Mouse (Mus musculus) gastrocnemius, postnatal 10 days (tissue): Measurements from ENCODE around the gene Tmem136. TPM values are rescaled to one million over a fixed set of nuclear protein-coding genes. Genes with fewer than 3 reads are reported as not detected.

Experiments used
- DNase-seq: peaks from one replicate; pipeline ENCODE4 v3.0.0; 2021; ENCODE audit warnings: mixed read lengths
- total RNA-seq, 2 experiments: library from RNA; stranded (reverse); gene quantifications; 2 replicates each; pipeline ENCODE4 v1.2.3; 2021

Tmem136 gene
- total RNA-seq, 2 experiments from 2014 or later: 1.3 to 3.0 TPM

DNA sequence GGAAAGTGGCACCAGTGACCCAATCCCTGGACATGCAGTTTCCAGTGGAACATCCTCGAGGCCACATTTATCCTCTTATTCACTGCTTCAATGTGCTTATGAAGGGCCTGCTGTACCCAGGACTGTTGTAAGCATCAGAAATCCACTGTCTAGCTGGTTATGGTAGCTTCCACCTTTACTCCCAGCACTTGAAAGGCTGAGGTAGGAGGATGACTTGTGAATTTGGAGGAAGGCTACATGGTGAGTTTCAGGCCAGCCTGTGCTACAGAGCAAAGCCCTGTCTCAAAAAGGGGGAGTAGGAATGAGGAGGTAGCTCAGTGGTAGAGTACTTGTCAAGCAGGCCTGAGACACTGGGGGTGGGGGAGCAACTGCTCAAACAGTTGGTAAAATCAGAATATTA, 8.3 kb downstream of the Tmem136 start:
- DNase-seq: no peak

DNA sequence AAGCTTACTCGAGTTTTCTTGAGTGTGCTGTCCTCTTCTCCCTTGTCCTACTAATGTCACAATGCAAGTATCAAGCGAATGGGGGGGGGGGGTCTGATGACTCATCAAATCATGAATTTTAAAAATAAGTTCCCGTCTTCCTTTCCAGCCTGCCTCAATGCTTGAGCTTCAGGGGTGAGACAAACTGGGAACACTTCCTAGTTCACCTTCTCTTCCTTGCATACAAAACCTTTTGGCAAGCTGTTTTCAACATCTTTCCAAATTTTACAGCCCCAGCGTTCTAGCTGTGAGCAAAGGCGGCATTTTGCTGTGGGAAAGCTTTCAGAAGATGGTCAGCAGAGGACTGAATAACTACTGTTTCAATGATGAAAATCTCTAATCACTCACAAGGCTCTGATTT, 8.8 kb downstream of the Tmem136 start:
- no peak for DNase-seq

DNA sequence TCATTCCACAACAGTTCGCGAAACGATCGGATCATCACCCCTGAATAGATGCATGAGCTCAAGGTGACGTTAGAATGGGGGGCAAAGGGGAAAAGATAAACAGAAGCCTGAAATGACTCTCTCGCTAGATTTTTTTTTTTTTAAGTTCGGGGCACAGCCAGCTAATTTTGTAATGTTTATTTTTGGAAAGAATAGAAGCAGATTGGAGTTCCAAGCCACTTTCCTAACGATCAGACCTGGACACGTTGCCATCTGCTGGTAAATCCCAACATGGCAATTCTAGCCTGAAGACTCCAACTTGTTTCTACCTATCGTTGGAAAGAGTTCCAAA, 9.2 kb downstream of the Tmem136 start, which contains the start of gene Arhgef12:
Gene Arhgef12 (minus strand): TSS at position 53 of the 331 bp plus-strand sequence.
- peak; percentile 26 for DNase-seq

DNA sequence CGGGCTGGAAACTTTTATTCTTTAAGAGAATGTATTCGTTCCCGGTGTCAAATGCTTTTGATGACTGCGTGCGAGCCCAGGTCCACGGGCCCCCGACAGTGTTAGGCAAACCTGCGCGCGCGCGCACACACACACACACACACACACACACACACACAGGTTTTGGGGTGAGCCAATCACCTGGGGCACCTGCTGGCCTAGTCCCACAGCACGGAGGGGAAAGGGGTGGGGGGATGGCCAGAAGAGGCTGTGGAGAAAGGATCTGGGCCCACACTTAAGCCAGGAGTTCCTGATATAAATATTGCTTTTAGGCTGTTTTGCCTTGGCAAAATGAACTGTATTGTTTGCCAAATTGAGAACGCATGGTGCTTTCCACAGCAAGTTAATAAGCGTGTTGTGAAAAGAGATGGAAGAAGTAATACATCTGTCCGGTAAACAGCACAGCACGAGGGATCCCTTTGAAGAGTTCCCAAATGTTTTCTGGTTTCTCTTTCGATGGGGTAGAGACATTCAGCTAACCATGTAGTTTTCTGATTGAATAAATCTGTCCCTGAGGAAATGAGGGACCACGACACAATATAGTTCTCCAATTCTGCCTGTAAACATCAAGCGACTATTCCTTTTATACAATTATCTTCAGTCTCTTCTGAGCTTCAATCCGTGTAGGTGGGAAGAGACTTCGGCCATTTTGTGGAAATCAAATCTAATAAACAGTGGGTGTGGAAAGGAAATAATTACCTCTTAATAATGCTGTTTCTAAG, 9.8 kb downstream of the Tmem136 start:
- peak; percentile 46 for DNase-seq

DNA sequence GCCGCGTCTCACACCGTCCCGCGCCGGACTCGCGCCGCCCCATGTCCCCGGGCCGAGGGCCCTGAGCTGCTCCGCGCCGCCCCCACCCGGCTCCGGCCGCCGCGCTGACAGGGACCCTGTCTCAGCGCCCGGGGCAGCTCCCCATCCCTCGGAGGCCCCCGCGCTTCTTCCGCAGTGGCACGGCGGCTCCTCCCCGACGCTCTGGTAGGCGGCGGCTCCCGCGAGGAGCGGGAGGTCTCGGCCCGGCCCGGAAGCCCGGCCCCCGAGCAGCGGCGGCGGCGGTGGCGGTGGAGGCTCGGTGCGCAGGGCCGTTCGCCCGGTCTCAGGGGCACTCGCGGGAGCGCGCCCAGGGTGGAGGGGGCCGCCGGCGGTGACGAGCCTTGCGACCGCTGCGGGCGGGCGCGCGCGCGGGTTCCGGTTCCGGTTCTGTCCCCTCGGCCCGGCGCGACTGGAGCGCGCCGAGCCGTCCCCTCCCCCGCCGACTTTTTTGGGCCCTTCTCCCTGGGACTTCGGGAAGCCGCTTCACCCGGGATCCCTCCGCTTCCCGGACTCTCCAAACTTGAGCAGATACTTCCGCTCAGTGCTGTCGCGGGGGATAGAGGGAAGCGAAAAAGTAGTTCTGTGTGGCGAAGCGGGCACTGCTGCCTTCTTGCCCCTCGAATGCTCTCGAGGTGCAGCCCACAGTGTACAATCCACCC, 10.6 kb downstream of the Tmem136 start:
- peak; percentile 95 for DNase-seq

DNA sequence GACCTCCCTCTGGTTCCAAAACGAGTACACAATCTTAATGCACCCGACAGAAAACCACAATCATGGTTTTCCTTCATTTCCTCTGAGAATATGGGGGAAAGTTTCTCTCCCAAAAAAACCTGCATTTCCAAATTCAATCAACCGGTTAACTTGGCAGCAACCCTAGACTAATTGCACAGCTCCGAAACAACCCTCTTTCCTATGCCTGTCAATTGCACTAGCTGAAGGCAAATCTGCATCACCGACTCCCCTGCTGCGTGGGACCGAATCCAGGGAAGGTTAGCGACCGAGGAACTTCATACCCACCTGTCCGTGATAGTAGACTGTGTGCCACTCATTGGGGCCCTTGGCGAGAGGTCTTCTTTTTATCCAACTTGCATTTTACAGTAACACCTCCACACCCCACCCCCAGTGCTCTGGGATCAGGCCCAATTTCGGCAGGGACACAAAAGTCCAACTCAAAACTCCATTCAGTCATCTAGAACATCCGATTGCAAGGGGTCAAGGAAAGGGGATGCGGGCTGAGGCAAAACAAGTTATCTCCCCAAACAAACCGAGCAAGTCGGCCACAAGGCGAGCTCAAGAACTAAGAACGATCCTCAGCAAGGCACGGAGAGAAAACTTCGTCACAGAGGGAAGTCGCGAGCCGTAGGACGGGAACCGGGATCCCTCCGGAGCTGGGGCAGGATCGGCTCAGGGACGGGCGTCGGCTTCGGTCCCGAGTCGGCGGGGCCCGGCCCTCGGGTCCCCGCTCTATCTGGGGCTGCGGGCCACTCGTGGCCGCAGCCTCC, 11.3 kb downstream of the Tmem136 start:
- DNase-seq: no peak

DNA sequence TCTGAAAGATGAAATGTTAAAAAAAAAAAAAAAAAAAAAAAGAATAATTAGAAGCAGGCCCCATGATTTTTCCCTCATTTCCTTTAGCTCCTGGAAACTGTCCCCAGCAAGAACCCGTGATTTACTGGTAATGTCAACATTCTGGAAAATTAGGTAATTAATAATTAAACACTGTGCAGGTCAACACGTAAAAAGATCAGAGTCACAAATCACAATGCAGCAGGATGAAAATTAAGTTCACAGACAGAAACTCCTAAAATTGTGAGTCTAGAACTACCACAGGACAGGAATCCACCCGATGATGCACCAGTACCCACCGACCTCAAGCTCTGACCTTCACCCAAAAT, 11.9 kb downstream of the Tmem136 start:
- DNase-seq: no peak

DNA sequence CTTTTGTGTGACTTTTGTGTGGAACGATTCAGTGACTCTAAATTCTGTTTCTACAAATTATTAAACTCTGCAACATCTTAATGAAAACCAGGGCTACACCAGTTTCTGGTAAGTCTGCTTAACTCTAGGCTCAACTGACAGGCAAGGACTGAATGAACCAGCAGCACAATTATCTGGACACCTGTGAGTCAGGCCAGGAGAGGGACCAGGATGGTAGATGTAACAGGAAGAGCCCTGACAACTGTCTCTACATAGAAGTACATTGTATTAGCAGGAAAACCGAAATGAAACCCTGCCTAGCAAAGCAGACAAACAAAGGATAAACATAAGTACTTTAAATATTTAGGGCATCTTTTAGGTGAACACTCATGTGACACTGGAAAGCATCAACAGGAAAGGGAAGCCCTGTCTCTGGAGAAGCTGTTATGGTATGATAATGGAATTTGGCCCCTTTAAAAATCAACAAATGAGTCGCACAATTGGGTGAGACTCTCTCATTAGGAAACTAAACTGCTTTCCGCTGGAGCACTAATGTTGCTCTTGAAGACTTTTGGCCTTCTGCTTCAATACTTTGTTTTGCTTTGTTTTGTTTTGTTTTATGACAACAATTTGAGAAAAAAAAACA, 12.6 kb downstream of the Tmem136 start:
- DNase-seq: no peak

DNA sequence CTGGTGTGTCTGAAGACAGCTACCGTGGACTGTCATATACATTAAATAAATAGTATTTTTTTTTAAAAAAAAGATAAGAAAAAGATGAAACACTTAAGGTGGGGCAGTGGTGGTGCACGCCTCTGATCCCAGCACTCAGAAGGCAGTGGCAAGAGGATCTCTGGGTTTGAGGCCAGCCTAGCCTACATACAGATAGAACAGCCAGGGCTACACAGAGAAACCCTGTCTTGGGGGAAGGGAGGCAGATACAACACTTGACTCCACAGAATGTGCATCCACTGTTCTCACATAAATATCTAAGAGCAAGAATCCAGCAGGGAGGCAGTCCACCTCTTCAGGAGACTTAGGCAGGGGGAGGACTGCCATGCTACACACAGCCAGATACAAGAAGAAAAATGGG, 13.4 kb downstream of the Tmem136 start:
- no peak for DNase-seq

DNA sequence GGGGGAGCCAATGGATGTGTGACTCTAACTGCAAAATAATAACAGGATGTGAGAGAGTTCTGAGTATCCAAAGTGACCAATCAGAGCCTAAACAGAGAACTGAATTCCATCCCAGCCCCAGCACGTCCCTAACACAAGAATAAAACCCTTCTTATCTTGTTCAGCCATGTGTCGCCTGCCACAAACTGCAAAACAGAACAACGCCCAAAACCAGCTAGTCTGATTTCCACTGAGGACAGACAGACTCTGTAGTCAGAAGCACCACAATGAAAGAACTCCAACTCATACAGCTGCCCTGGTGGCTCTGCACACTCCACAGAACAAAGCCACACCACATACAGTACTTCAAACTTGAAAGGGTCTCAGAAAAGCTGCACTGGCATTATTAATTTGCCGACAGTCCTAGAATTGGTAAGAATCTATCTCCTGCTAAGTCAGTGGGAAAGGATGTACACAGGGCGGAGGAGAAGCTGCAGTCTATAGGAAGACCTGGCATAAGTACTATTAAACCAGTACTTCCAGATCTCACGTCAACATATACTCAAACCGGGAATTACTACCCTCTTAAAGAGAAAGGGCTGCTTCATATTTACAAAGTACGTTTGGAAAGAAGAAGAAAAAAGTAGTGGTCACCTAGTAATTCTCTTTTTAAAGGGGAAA, 14.3 kb downstream of the Tmem136 start:
- DNase-seq: no peak

DNA sequence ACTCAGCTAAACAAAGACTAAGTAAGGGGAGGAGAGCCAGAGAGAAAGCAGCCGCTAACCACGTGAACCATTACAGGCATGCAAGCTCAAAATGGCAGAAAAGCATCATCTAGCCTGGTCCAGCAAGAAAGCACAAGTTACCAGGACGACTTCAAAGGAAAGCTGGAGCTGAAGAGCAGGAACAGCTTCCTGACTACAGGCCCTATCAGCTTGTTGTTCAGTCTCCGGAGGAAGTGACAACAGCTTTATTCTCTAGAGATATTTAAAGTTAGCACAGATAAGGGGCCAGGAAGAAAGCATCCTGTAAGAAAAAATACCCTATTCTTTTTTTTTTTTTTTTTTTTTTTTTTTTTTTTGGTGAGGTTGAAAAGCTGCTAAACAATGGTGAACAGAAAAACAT, 17.4 kb downstream of the Tmem136 start:
- no peak for DNase-seq

DNA sequence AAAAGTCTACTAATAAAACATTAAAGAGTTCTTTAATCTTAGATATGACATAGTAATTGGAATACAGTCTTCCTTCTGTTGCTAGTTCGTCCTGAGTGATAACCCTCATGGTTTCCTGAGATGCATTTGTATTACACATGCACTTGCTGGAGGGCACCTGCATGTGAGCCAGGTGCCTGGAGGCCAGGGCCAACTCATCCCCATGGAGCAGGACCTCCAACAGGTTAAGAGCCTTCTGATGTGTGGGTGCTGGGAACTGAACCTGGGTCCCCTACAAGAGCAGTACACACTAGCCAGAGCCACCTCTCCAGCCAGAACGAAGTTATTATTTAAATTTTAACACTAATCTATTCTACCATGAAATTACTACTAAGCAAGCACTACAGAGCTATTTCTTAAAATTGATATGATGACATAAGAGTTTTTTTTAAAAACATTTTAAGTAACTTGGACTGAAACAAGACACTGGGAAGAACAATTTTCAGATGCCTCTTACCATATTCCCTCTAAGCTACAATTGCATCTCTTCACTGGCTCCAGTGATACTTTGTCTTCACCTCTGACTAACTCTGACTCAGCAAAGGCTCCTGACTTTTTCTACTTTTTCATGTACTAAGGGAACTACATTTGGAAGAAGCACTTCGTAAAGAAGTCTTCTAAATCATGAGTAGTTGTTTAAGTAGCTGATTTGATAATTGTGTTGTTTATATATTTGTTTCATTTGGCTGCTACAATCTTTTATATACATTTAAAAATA, 18.4 kb downstream of the Tmem136 start:
- no peak for DNase-seq

DNA sequence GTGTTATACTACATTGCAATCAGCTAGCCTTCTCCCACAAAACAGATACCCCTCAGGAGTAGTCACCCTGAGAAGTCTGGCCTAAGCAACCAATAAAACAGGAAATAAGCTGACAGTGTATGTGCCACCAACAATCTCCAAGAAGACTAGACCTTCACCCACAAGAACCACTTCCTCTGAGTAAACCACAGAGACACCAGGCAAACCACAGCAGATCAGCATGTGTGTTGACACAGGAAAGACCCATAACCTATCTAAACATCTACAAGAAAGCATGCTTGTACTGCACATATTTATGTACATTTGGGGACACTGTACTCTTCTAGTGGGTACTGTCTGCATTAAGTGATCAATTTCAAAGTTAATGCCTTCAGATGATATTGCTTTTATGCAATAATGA, 20.0 kb downstream of the Tmem136 start:
- no peak for DNase-seq

DNA sequence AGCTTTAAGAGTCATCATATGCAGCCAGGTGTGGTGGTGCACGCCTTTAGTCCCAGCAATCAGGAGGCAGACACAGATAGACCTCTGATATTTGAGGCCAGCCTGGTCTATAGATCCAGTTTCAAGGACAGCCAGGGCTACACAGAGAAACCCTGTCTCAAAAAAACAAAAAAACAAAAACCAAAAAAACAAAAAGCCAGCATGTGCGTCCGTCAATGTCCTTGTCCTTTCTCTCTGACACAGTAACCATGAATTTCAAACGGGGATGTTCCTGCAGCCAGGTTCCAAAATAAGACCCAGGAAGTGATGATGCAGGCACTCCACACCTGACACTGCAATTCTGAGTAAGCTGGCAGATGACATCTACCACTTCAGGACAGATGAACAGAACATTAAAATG, 21.5 kb downstream of the Tmem136 start:
- DNase-seq: no peak

DNA sequence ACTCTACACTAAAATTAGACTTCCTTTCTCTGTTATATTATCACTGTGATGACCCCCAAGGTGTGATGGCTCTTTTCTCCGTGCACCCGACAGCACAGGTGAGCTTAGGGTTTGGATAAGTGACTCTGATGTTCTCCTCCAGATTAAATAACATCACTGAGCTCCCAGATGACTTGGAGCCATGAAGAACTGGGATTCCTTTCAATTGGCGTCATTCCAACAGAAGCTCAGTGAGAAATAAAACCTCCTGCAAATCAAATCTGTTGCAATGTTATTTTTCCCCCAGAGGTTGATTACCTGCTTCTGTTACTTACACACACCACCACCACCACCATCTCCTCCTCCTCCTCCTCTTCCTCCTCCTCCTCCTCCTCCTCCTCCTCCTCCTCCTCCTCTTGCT, 22.6 kb downstream of the Tmem136 start:
- DNase-seq: no peak

DNA sequence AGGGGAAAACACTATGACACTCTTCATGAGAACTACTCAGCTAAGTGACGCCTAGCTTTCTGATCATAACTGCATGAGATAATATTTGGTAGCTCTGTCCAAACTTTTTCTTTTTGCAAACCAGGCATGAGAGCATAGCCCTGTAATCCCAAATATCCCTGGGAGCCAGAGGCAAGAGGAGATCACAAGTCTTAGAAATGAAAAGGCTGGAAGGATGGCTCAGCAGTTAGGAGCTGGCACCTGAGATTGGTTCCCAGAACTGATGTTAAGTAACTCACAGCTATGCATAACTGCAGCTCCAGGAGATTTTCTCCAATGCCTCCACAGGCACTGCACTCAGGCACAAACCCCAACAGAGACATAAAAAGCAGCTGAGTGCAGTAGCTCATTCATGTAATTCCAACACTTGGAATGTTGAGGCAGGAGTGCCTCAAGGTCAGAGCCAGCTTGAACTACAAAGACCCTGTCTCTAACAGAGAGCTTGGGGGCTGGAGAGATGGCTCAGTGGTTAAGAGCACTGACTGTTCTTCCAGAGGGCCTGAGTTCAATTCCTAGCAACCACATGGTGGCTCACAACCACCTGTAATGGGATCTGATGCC, 30.6 kb downstream of the Tmem136 start:
- DNase-seq: no peak

DNA sequence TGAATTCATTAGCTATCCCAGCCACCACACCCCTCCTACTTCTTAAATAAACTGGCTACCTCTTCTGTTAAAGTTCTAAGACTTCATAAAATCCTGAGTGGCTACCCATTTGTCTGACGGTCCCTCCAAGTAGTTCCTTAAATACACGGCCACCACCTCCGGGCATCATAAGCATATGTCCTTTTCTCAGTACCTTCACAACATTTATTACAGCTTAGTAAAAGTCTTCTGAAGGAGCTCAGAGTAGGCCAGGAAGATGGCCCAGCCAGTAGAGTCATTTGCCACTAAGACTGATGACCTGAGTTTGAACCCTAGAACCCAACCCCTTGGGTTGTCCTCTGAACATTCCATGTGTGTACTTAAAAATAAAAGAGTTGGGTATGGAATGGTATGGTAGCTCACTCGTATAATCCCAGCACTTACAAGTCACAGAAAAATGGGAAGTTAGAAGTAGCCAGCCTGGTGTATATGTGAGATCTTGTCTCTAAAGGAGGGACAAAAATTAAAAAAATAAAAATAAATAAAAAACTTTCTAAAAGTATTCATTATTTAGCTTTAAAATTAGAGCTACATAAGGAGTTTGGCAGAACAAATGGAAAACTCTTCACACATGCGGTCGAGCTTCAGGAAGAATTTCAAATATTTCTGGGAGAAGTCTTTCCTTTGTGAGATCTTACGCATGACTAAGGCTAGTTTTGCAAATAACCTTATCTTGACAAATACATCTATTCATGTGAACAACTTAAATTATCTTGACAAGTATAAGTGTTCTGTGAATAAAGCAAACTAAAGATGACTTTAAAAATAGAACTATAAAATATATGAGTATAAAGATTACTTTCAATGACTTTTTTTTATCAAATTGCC, 31.6 kb downstream of the Tmem136 start:
- no peak for DNase-seq

DNA sequence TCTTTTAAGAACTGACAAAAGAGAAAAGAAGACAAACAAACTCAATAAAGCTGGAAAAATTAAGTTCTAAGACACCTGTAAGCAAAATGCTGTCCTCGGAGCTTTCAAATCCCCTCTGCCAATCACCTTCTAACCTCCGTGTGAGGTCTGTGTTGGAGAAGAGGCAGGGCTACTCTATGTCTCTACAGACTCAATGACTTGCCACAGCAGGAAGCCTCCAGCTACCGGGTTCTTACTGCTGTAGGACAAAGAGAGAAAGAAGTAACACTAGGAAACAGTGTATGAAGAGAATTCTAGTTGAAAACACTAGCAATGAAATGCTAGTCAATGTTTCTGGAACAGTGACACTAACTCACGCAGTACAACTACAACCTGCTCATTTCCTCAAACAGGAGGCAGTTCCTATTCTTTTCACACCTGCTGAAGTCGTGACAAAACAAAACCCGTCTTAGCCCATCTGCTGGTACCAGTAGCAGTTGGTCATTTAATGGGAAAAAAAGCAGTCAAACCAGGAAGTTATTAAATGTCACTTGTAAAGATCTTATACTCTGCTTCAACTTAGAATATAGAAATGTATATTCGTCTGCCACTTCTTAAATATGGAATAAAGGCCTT, 32.8 kb downstream of the Tmem136 start:
- no peak for DNase-seq

DNA sequence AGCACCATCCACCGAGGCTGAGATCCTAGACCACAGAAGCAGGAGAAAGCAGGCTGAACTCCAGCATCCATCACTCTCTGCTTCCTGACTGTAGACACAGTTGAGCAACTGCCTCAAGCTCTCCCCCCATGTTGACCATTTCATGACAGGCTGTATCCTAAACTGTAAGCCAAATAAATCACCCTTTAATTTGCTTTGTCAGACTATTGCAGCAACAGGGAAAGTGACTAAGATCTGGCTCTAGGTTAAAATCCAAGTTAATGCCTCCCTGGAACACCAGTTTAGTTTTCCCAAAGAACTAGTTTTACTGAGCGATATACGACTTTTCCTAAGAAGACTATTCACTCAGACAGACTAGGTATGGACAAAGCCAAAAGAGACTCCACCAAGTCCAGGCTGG, 37.7 kb downstream of the Tmem136 start:
- DNase-seq: no peak

DNA sequence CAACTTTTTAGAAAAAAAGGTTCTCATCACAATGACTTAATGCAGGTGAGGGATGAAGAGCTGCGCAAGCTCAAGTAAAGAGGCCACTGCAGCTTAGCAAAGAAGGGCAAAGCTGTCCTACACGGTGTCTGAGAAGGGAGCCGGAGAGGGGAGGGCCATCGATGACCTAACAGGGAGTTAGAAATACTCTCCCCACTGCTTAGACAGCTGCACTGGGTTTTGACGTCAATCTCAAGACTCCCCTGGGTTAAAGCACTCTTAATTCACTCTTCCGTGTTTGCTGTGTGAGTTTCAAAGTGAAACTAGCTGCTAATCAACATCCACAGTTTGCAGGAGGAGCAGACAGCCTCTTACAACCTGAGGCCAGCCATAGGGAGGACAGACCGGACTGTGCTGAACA, 40.2 kb downstream of the Tmem136 start:
- DNase-seq: no peak
